Mouse (Mus musculus) ES-E14 (cell line): Measurements from ENCODE around the gene Plppr1.

Source experiments
- CHD2 ChIP-seq: IDR thresholded peaks from 2 replicates; pipeline ENCODE4 v1.6.1; 2014; ENCODE audit warnings: mild to moderate bottlenecking, low read depth, low read length, inconsistent platforms
- MAFK ChIP-seq: IDR thresholded peaks from 2 replicates; pipeline ENCODE4 v1.6.1; 2014; ENCODE audit warnings: mild to moderate bottlenecking, low read depth, low read length, inconsistent platforms; ENCODE audit not compliant: insufficient read depth
- ZC3H11A ChIP-seq: IDR thresholded peaks from 2 replicates; pipeline ENCODE4 v1.6.1; 2012; ENCODE audit warnings: low read depth, mild to moderate bottlenecking, inconsistent platforms, low read length, borderline replicate concordance
- ZNF384 ChIP-seq: IDR thresholded peaks from 2 replicates; pipeline ENCODE4 v1.6.1; 2012; ENCODE audit warnings: low read depth, low read length, inconsistent platforms

- TF ChIP-seq CHD2, result no peak
- no peak for TF ChIP-seq MAFK
- no peak for TF ChIP-seq ZNF384
- no peak for TF ChIP-seq ZC3H11A
Measured at GRCm38 (mm10) chr4:49118842-49119241, 59.8 kb downstream of the Plppr1 start.
